Mouse (Mus musculus): ENCODE data around the gene Rapgef5. TPM values are rescaled to one million over a fixed set of nuclear protein-coding genes. Genes with fewer than 3 reads are reported as not detected.

Rapgef5 gene
- polyA plus RNA-seq, 1 experiment from 2014 or later = 2.1 TPM

DNA sequence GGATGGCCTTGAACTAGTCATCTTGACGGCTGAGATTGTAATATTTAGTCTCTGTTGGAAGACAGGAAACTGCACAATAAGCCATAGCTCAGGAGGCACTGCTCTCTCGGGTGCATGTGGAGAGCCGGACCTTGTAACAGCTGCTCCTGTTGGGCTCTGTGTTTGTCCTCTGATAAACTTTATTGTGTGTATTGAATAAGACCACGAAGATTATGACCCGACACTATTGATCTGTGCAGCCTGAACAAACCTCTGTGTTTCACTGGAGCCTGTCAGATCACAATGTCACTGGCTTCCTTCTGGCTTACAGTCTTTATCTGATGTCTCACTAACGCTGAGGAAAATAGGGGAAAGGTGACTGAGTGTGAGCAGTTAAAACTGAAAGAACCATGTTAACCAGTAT lies 205.5 kb downstream of the Rapgef5 start:
- in situ Hi-C loops (cut with MboI; ENCODE audit: low pct_unique_long_range_greater_than_20kb) = no loop called here
- no peaks in the 10 kb centered on the region for H3K27me3 ChIP-seq
- ATAC-seq (no peak), DNase-seq (ENCODE audit: low read depth, low spot score) (no peak)
- CTCF ChIA-PET = no interaction called here
- no peak for TF ChIP-seq CTCF (IDR thresholded peaks at IDR 0.05)
- POLR2A ChIA-PET = no interaction called here

DNA sequence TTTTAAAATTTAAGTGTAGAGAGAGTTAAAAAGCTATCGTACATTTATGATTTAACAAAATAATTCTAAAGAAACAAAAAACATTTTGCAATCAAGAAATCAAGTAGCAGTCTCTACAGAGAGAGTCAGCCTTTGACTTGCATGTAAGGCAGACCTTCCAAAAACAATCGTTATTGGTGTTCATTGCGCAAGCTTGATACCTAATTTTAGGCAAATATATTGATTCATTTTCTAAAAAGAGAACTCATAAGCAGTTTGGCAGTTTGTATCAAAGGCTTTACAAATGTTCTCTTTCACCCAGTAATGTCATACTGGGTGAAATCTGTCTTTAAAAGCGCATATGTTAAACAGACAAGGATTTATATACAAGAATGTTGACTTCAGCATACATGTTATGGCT lies 208.7 kb downstream of the Rapgef5 start:
- ChIA-PET CTCF (no interaction called here), POLR2A (no interaction called here)
- no peaks in the 10 kb centered on the region for H3K27me3 ChIP-seq
- DNase-seq (ENCODE audit: low read depth, low spot score) (no peak), ATAC-seq (no peak)
- in situ Hi-C loops (cut with MboI; ENCODE audit: low pct_unique_long_range_greater_than_20kb) = no loop called here
- TF ChIP-seq CTCF (IDR thresholded peaks at IDR 0.05) = no peak

DNA sequence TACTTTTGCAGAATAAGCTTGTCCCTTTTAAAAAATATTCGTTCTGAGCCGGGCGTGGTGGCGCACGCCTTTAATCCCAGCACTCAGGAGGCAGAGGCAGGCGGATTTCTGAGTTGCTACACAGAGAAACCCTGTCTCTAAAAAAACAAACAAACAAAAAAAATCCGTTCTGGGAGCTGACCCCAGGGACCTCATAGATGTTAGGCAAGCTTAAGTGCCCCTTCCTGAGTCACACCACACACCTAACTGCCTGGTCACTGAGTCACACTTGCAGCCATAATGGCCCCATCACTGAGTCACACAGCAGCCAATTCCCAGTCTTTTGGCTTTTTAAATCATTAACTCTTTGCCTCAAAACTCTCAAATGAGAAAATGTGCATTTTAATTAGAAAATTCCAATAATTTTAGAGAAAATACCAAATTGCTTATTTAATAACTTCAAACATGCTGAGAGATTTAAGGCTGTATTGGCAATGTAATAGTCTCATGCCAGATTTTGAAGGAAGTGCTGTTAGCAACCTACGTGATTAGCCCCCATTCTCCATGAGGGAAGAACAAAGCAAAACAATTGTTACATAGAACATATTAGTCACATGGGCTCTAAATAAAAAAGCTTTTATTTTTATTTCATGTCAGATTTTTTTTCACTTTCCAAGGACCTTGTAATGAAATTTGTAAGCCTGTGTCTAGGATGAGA lies 211.3 kb downstream of the Rapgef5 start:
- POLR2A ChIA-PET = no interaction called here
- no peak for TF ChIP-seq CTCF (IDR thresholded peaks at IDR 0.05)
- CTCF ChIA-PET = no interaction called here
- H3K27me3 ChIP-seq = no peaks in the 10 kb centered on the region
- in situ Hi-C loops (cut with MboI; ENCODE audit: low pct_unique_long_range_greater_than_20kb) = no loop called here
- no peak for DNase-seq (ENCODE audit: low read depth, low spot score)
- peak; percentile 67 for ATAC-seq

DNA sequence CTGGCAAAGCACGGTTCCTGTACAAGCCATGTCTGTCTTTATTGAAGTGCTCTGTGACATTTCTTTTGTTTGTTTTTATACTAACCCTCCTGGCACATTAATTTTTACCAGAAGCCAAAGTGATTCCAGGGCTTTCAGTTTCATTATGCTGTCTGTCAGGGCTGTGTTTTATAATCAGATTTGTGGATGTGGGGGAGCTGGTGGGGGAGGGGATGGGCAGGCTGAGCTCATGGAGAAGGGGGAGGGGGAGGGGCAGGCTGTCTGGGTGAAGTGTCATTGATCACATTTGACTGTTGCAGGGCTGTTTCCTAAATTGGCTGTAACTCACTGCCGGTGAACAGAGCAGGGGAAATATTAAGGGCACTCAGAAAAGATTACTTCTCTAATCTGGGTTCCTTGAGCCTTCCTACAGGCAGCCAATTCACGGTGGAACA lies 211.9 kb downstream of the Rapgef5 start:
- TF ChIP-seq CTCF (IDR thresholded peaks at IDR 0.05) = no peak
- DNase-seq (ENCODE audit: low read depth, low spot score) = no peak
- POLR2A ChIA-PET = no interaction called here
- CTCF ChIA-PET = interaction anchor here (1.1 kb wide), 1 partner anchor 36 kb away, joined by 3 read pairs; no protein-coding TSS in a partner anchor
- no peak for ATAC-seq
- in situ Hi-C loops (cut with MboI; ENCODE audit: low pct_unique_long_range_greater_than_20kb) = no loop called here
- H3K27me3 ChIP-seq = no peaks in the 10 kb centered on the region

DNA sequence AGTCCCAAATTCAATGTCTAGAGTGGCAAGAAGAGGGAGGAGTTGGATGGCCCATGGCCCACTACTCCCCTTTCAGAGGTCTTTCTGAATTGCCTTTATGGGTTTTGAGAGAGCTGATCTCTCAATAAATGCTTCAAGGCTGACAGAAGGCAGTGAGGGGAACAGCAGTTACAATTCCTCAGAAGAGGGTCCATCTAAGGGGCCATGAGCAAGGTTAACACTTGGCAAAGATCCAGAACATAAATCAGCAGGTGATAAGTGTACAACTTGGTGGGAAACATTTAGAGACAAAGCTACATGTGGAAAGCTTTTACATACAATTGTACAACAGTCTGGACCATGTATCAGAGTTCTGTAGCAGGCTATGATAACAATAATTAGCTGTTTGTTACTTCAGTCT lies 217.3 kb downstream of the Rapgef5 start:
- TF ChIP-seq CTCF (IDR thresholded peaks at IDR 0.05) = no peak
- ATAC-seq (no peak), DNase-seq (ENCODE audit: low read depth, low spot score) (no peak)
- in situ Hi-C loops (cut with MboI; ENCODE audit: low pct_unique_long_range_greater_than_20kb) = no loop called here
- ChIA-PET POLR2A (no interaction called here), CTCF (no interaction called here)
- H3K27me3 ChIP-seq = no peaks in the 10 kb centered on the region

DNA sequence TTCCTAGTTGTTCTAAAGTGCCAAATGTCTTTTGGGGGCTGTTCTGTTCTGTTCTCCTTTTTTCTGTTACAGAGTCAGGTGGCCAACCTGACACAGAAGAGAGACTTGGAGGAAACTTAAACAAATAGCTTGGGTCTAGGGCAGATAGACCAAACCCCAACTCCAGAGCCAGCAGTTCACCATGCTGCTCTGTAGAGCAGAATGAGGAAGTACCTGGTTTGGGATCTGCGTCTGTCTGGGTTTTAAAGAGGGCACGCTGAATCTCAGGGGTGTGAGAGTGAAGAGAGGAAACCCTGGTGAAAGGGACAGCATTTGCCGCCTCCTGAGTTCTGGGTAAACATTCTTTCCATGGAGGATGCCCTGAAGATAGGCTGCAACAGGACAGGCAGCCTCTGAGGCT lies 219.9 kb downstream of the Rapgef5 start:
- CTCF ChIA-PET = no interaction called here
- TF ChIP-seq CTCF (IDR thresholded peaks at IDR 0.05) = no peak
- DNase-seq (ENCODE audit: low read depth, low spot score) = no peak
- POLR2A ChIA-PET = no interaction called here
- no peak for ATAC-seq
- in situ Hi-C loops (cut with MboI; ENCODE audit: low pct_unique_long_range_greater_than_20kb) = no loop called here
- H3K27me3 ChIP-seq = no peaks in the 10 kb centered on the region

DNA sequence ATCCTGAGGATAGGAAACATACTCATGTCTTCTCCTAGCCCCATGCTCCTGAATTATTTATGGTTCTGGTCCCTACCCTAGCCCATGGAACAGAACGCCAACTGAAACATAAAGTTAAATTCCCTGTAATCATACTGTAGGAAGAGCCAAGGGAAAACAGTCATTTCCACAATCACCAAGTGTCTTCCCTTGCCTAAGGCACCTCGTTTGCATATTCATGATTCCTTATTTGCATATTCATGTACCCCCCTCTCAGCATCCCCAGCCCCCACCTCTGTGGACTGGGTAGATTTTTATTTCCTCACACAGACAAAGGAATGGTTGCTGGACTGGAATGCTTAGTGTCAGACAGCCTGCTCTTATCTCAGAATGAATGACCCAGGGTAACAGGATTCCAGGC lies 220.6 kb downstream of the Rapgef5 start:
- in situ Hi-C loops (cut with MboI; ENCODE audit: low pct_unique_long_range_greater_than_20kb) = no loop called here
- H3K27me3 ChIP-seq = no peaks in the 10 kb centered on the region
- POLR2A ChIA-PET = no interaction called here
- ATAC-seq (no peak), DNase-seq (ENCODE audit: low read depth, low spot score) (no peak)
- CTCF ChIA-PET = no interaction called here
- TF ChIP-seq CTCF (IDR thresholded peaks at IDR 0.05) = no peak

DNA sequence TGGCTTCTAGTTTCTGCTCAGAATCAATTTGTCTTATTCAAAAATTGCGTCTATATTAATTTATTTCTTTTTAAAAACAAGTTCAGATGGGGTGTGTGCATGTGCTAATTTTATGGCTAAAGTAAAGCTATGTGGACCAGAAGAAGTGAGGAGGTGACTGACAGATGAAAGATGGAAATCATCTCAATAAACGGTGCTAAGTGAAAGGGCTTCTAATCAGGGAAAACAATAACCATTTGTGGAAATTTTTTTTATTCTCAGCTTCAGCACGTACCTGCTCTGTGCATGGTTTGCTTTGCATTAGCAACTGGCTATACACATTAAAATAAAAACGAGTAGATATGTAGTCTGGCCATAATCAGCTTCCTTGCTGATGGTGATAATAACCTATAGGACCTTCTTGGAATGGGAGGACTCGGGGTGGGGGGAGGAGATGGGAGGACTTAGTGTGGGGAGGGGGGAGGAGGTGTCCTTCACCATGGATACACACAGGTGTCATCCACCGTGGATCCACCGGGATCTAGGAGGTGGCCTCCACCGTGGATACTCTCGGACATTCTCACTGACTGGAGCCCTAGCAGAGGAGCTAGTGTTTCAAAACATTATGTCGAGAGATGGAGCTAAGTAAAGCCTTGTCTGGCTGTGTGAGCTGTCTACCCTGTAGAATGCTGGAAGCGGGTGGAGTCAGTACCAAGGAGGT lies 221.2 kb downstream of the Rapgef5 start:
- ChIA-PET POLR2A (no interaction called here), CTCF (no interaction called here)
- TF ChIP-seq CTCF (IDR thresholded peaks at IDR 0.05) = no peak
- DNase-seq (ENCODE audit: low read depth, low spot score) = no peak
- ATAC-seq = no peak
- in situ Hi-C loops (cut with MboI; ENCODE audit: low pct_unique_long_range_greater_than_20kb) = no loop called here
- H3K27me3 ChIP-seq = no peaks in the 10 kb centered on the region

DNA sequence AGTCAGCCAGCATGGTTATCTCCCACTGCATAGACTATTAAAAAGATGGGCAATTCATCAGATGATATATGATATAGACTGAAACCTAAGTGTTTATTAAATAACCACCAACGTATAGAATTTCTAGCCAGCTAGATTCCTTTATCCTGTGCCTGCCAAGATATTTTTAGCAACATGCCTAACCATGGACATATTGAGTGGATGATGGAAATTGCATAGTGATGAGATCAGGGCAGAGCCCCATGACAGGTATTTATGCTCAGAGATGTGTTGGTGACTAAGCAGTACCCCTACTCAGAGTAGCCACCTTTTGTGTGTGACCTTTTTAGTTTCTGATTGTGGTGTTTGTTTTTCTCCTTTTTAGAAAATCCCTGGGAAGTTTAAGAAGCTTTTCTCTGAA lies 226.2 kb downstream of the Rapgef5 start:
- no peak for TF ChIP-seq CTCF (IDR thresholded peaks at IDR 0.05)
- ChIA-PET CTCF (no interaction called here), POLR2A (no interaction called here)
- H3K27me3 ChIP-seq = no peaks in the 10 kb centered on the region
- DNase-seq (ENCODE audit: low read depth, low spot score) (no peak), ATAC-seq (peak; percentile 39)
- in situ Hi-C loops (cut with MboI; ENCODE audit: low pct_unique_long_range_greater_than_20kb) = no loop called here

DNA sequence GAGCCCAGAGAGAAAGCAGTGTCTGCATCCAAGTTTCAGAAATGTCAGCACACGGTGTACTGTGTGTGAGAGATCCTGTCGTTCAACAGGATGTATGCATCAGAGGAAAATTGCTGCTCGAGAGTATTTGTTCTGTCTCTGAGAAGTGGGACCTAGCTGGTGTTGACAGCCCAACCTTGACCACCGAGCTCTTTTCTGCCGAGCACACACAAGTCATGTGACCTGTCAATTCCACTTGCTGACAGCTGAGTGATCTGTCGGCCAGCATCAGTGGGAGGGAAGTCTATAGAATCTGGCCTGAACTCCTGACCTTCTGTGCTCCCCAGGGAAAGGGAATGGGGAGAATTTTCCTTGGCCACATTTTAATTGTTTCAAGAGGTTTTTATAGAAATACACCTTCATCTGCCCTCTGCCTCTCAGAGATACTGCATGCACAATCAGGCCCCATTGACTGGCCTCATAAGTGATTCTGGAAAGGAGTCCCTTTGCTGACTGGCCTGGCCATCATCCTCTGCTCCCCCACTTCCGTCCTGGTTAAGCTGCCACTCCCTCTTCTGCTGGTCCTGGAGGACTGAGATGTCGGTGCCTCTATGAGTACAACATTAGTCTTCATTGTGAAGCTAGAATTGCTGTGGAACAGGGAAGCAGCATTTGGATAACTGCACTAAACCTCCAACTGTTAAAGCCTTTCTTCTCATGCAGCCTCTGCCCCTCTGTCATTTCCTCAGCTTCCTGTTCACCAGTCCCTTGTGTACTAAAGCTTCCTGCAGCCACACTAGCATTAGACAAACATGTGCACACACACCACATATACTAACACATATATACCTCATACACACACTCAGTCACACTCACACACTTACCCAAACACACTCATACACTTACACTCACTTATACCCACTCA lies 228.6 kb downstream of the Rapgef5 start:
- TF ChIP-seq CTCF (IDR thresholded peaks at IDR 0.05) = no peak
- in situ Hi-C loops (cut with MboI; ENCODE audit: low pct_unique_long_range_greater_than_20kb) = no loop called here

DNA sequence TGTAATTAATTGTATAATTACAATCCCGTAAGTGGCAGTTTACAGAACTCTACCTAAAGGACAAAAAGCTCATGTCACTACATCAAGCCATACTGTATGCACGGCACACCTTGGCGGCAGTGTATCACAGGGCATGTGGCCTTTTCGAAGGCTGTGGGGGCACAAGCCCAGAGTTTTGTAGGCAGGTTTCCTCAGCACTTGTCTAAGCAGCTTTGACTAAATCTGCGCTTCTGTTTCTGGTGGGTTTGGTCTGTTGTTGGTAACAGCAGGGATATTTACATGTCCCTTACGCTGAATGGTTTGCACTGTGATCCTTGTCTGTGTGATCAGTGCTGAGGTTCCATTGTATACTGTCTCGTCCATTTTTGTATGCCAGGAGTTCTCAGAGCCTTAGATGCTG lies 230.3 kb downstream of the Rapgef5 start:
- POLR2A ChIA-PET = no interaction called here
- ATAC-seq (no peak), DNase-seq (ENCODE audit: low read depth, low spot score) (no peak)
- H3K27me3 ChIP-seq = no peaks in the 10 kb centered on the region
- CTCF ChIA-PET = no interaction called here
- in situ Hi-C loops (cut with MboI; ENCODE audit: low pct_unique_long_range_greater_than_20kb) = no loop called here
- TF ChIP-seq CTCF (IDR thresholded peaks at IDR 0.05) = no peak

More for the DNA sequence above, 228.6 kb downstream of the Rapgef5 start:
- H3K27me3 ChIP-seq = no peaks in the 10 kb centered on the region
- ATAC-seq (no peak), DNase-seq (ENCODE audit: low read depth, low spot score) (no peak)
- ChIA-PET POLR2A (no interaction called here), CTCF (no interaction called here)
